In genomic region chr11:89242130-89242529, GRCm38 (mm10) we compare ENCODE assay signal across 19 mouse cellular contexts.
DNase-seq lines count a peak whose midpoint lies in the region; TF ChIP-seq lines count a peak whose summit lies in the region.
"Had no signal": no experiment of that assay in that cellular context is flagged by ENCODE, and none has a peak within 500 bp of the region (broad histone marks: within the 10 kb centered on the region; RNA-seq: fewer than 3 reads in every experiment).

No protein-coding gene starts in this region.

- no peaks in the 10 kb centered on the region for H3K9me3 ChIP-seq in ES-E14 (ENCODE audit: control insufficient read depth, insufficient read depth, low read depth, low read length)
- H3K9me3 ChIP-seq: embryonic facial prominence, embryonic 13.5 days; embryonic facial prominence, embryonic 15.5 days; forebrain, embryonic 10.5 days; forebrain, embryonic 12.5 days had no signal

- no peak overlapping the region for H3K4me3 ChIP-seq in ES-E14 (ENCODE audit: insufficient read depth in 1 of 2, low read depth in 1 of 2, low read length in 2 of 2, poor library complexity in 1 of 2, severe bottlenecking in 1 of 2)
- H3K4me3 ChIP-seq: embryonic facial prominence, embryonic 13.5 days; embryonic facial prominence, embryonic 15.5 days; erythroblast, embryonic 14.5 days; forebrain, embryonic 10.5 days; forebrain, embryonic 12.5 days had no signal

- DNase-seq in ES-E14 (ENCODE audit: low read depth, low spot score) = peak; percentile 52
- peak; percentile 36 for DNase-seq in WW6 (ENCODE audit: low read depth, low spot score)
- DNase-seq in urinary bladder, adult 2 months (ENCODE audit: low spot score) = no peak
- no peak for DNase-seq in kidney, postnatal 4 days
- DNase-seq in lung, postnatal 25 days (ENCODE audit: low spot score) = no peak
- DNase-seq: adrenal gland, adult 8-10 months; adrenal gland, postnatal 14 days; adrenal gland, postnatal 36 days; cerebellum, adult 18-20 months; cerebellum, adult 8-10 months; cerebellum, adult 9-11 months; cerebellum, postnatal 14 days; cerebellum, postnatal 36 days; embryo, embryonic 11 days had no signal

- no peak overlapping the region for H3K27ac ChIP-seq in ES-E14 (ENCODE audit: insufficient read depth, low read depth, low read length, poor library complexity, severe bottlenecking)
- H3K27ac ChIP-seq: embryonic facial prominence, embryonic 13.5 days; embryonic facial prominence, embryonic 15.5 days; forebrain, embryonic 10.5 days; forebrain, embryonic 12.5 days had no signal

- H3K4me1 ChIP-seq in ES-E14 (ENCODE audit: control insufficient read depth in 2 of 2, insufficient read depth in 2 of 2, low read length in 2 of 2, poor library complexity in 1 of 2) = peaks cover 6 to 7% of the 10 kb centered on the region in 2 experiments; a peak in 3 of 4 replicates

- in situ Hi-C loops in ES-E14 (cut with MboI; ENCODE audit: low sequenced_read_pairs in 2 of 2, unreplicated experiment in 2 of 2) = no loop called here

- no peak overlapping the region for H3K9ac ChIP-seq in ES-E14 (ENCODE audit: insufficient read depth, low read depth, low read length, poor library complexity, severe bottlenecking)
- H3K9ac ChIP-seq: embryonic facial prominence, embryonic 13.5 days; embryonic facial prominence, embryonic 15.5 days; forebrain, embryonic 12.5 days had no signal

- no peaks in the 10 kb centered on the region for H3K36me3 ChIP-seq in ES-E14 (ENCODE audit: control insufficient read depth, insufficient read depth, low read length, poor library complexity, severe bottlenecking)
- H3K36me3 ChIP-seq: embryonic facial prominence, embryonic 13.5 days; embryonic facial prominence, embryonic 15.5 days; forebrain, embryonic 10.5 days; forebrain, embryonic 12.5 days had no signal

TF ChIP-seq in ES-E14, 5 proteins besides CTCF, POLR2A, EP300 and RAD21:
- TF ChIP-seq ZNF384 (IDR thresholded peaks at IDR 0.05; ENCODE audit: low read depth, low read length) = peak; percentile 89
- no peak for TF ChIP-seq CHD2 (IDR thresholded peaks at IDR 0.05; ENCODE audit: low read depth, low read length)
TF ChIP-seq in ES-E14: peak in this region for 1.

Comparison
In these comparisons a context has a peak if more than half of its experiments do, and no peak if none do; other contexts are left out.
1. DNase-seq: peak in ES-E14 (single experiment) and WW6 (single experiment); none in urinary bladder, adult 2 months (single experiment), kidney, postnatal 4 days (0 of 2) and lung, postnatal 25 days (single experiment).